ENCODE assay signal across 16 mouse cellular contexts in the genomic region with DNA sequence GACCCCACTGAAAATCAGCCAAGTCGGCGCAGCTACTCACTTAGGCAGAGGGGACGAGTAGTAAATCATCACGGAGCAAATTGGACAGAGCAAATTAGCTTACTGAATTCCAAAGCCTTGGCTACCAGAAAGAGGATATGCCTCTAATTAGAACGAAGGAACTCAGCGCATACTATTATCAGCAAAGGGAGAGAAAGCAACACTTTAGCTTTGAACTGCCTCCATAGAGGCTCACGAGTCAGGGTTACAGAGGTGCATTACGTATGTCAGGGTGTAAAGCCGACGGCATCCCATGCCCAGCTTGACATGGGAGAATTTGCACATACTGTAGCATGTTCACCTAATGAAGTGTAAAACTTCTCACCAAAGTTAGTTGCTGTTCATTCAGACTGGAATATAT.
DNase-seq lines count a peak whose midpoint lies in the region; ATAC-seq lines count a peak whose summit lies in the region.
"Had no signal": no experiment of that assay in that cellular context is flagged by ENCODE, and none has a peak within 500 bp of the region (broad histone marks: within the 10 kb centered on the region; RNA-seq: fewer than 3 reads in every experiment).

No protein-coding gene starts in this region.

- DNase-seq in hindbrain, embryonic 10.5 days (ENCODE audit: low spot score), result no peak
- DNase-seq in midbrain, embryonic 11.5 days (ENCODE audit: low spot score, missing footprints), result no peak
- DNase-seq in ovary, postnatal 14 days (ENCODE audit: low spot score), result no peak
- DNase-seq: adrenal gland, postnatal 10 days; heart, adult 11 months; heart, postnatal 10 days; kidney, adult 11 months; layer of hippocampus, adult 9-11 months; thymus, postnatal 14 days had no signal

- H3K27me3 ChIP-seq in hindbrain, embryonic 12.5 days, result no peaks in the 10 kb centered on the region
- H3K27me3 ChIP-seq in hindbrain, embryonic 10.5 days (ENCODE audit: insufficient read depth, poor library complexity, severe bottlenecking), result no peaks in the 10 kb centered on the region
- H3K27me3 ChIP-seq in midbrain, embryonic 12.5 days, result no peaks in the 10 kb centered on the region
- no peaks in the 10 kb centered on the region for H3K27me3 ChIP-seq in midbrain, embryonic 11.5 days (ENCODE audit: control insufficient read depth, insufficient read depth, low read length)
- no peaks in the 10 kb centered on the region for H3K27me3 ChIP-seq in forebrain, embryonic 13.5 days
- no peaks in the 10 kb centered on the region for H3K27me3 ChIP-seq in neural tube, embryonic 13.5 days

- H3K4me2 ChIP-seq in hindbrain, embryonic 12.5 days (replicated peaks), result no peak overlapping the region
- no peak overlapping the region for H3K4me2 ChIP-seq in midbrain, embryonic 12.5 days (replicated peaks)
- H3K4me2 ChIP-seq in midbrain, embryonic 11.5 days, result no peak overlapping the region
- peak overlapping the region; percentile 53 for H3K4me2 ChIP-seq in forebrain, embryonic 13.5 days
- H3K4me2 ChIP-seq in neural tube, embryonic 13.5 days, result no peak overlapping the region; the same call in 1 of the 2 replicates
- H3K4me2 ChIP-seq: liver, embryonic 11.5 days had no signal

- no peak overlapping the region for H3K9ac ChIP-seq in hindbrain, embryonic 12.5 days
- H3K9ac ChIP-seq in midbrain, embryonic 12.5 days (replicated peaks), result no peak overlapping the region
- H3K9ac ChIP-seq in midbrain, embryonic 11.5 days (ENCODE audit: low read length), result no peak overlapping the region
- H3K9ac ChIP-seq in forebrain, embryonic 13.5 days, result no peak overlapping the region
- H3K9ac ChIP-seq in neural tube, embryonic 13.5 days, result no peak overlapping the region

- 52% methylated on average over 10 of the region's 10 CpGs for WGBS in hindbrain, embryonic 12.5 days
- 75% methylated on average over 10 of the region's 10 CpGs for WGBS in hindbrain, embryonic 10.5 days
- 63% methylated on average over 10 of the region's 10 CpGs for WGBS in midbrain, embryonic 12.5 days
- WGBS in midbrain, embryonic 11.5 days, result 74% methylated on average over 10 of the region's 10 CpGs
- 16% methylated on average over 10 of the region's 10 CpGs for WGBS in forebrain, embryonic 13.5 days
- WGBS in neural tube, embryonic 13.5 days, result 34% methylated on average over 10 of the region's 10 CpGs

- peak; percentile 59 for ATAC-seq in hindbrain, embryonic 12.5 days (ENCODE audit: low FRiP score)
- peak; percentile 63; the same call in 1 of the 2 replicates for ATAC-seq in midbrain, embryonic 12.5 days (ENCODE audit: low FRiP score, low read depth)
- ATAC-seq in midbrain, embryonic 11.5 days (ENCODE audit: low FRiP score), result no peak
- peak; percentile 82 for ATAC-seq in forebrain, embryonic 13.5 days
- ATAC-seq in neural tube, embryonic 13.5 days (ENCODE audit: low read depth), result peak; percentile 42; the same call in 1 of the 2 replicates
- ATAC-seq in granulocyte monocyte progenitor cell, adult 5-6 weeks (replicated peaks; ENCODE audit: poor library complexity, severe bottlenecking), result no peak
- ATAC-seq: lung, postnatal 0 days had no signal

- no peaks in the 10 kb centered on the region for H3K9me3 ChIP-seq in hindbrain, embryonic 12.5 days (replicated peaks)
- no peaks in the 10 kb centered on the region for H3K9me3 ChIP-seq in hindbrain, embryonic 10.5 days
- no peaks in the 10 kb centered on the region for H3K9me3 ChIP-seq in midbrain, embryonic 12.5 days
- no peaks in the 10 kb centered on the region for H3K9me3 ChIP-seq in midbrain, embryonic 11.5 days (ENCODE audit: control insufficient read depth, low read length)
- no peaks in the 10 kb centered on the region for H3K9me3 ChIP-seq in forebrain, embryonic 13.5 days (replicated peaks)
- H3K9me3 ChIP-seq in neural tube, embryonic 13.5 days, result no peaks in the 10 kb centered on the region

- no peaks in the 10 kb centered on the region for H3K36me3 ChIP-seq in hindbrain, embryonic 12.5 days
- 0 out of 2 replicates have a peak, but pooled peaks cover 3% of the 10 kb centered on the region for H3K36me3 ChIP-seq in hindbrain, embryonic 10.5 days
- no peaks in the 10 kb centered on the region for H3K36me3 ChIP-seq in midbrain, embryonic 12.5 days
- no peaks in the 10 kb centered on the region for H3K36me3 ChIP-seq in midbrain, embryonic 11.5 days (ENCODE audit: control insufficient read depth, insufficient read depth, low read length)
- H3K36me3 ChIP-seq in forebrain, embryonic 13.5 days (ENCODE audit: poor library complexity, severe bottlenecking), result no peaks in the 10 kb centered on the region
- H3K36me3 ChIP-seq in neural tube, embryonic 13.5 days, result no peaks in the 10 kb centered on the region

- H3K27ac ChIP-seq in hindbrain, embryonic 12.5 days, result no peak overlapping the region
- no peak overlapping the region for H3K27ac ChIP-seq in hindbrain, embryonic 10.5 days
- no peak overlapping the region for H3K27ac ChIP-seq in midbrain, embryonic 12.5 days (replicated peaks)
- H3K27ac ChIP-seq in midbrain, embryonic 11.5 days (ENCODE audit: low read depth, low read length), result no peak overlapping the region
- H3K27ac ChIP-seq in forebrain, embryonic 13.5 days, result no peak overlapping the region
- no peak overlapping the region for H3K27ac ChIP-seq in neural tube, embryonic 13.5 days (replicated peaks)

- H3K4me3 ChIP-seq in hindbrain, embryonic 12.5 days, result no peak overlapping the region
- H3K4me3 ChIP-seq in hindbrain, embryonic 10.5 days, result no peak overlapping the region
- no peak overlapping the region for H3K4me3 ChIP-seq in midbrain, embryonic 12.5 days
- no peak overlapping the region for H3K4me3 ChIP-seq in midbrain, embryonic 11.5 days (ENCODE audit: low read depth, low read length)
- no peak overlapping the region for H3K4me3 ChIP-seq in forebrain, embryonic 13.5 days
- no peak overlapping the region for H3K4me3 ChIP-seq in neural tube, embryonic 13.5 days

- H3K4me1 ChIP-seq in hindbrain, embryonic 12.5 days, result 0 out of 2 replicates have a peak, but pooled peaks cover 4% of the 10 kb centered on the region
- H3K4me1 ChIP-seq in hindbrain, embryonic 10.5 days (replicated peaks), result no peaks in the 10 kb centered on the region
- H3K4me1 ChIP-seq in midbrain, embryonic 12.5 days, result peaks cover 7% of the 10 kb centered on the region
- no peaks in the 10 kb centered on the region for H3K4me1 ChIP-seq in midbrain, embryonic 11.5 days (ENCODE audit: control insufficient read depth, insufficient read depth, low read length)
- peaks cover 25% of the 10 kb centered on the region for H3K4me1 ChIP-seq in forebrain, embryonic 13.5 days
- peaks cover 15% of the 10 kb centered on the region for H3K4me1 ChIP-seq in neural tube, embryonic 13.5 days (replicated peaks)

Comparison
In these comparisons a context has a peak if more than half of its experiments do, and no peak if none do; other contexts are left out.
1. ATAC-seq: peak in hindbrain, embryonic 12.5 days (single experiment), midbrain, embryonic 12.5 days (single experiment), forebrain, embryonic 13.5 days (single experiment) and neural tube, embryonic 13.5 days (single experiment); none in midbrain, embryonic 11.5 days (single experiment) and granulocyte monocyte progenitor cell, adult 5-6 weeks (single experiment).